Mouse (Mus musculus) C2C12 (cell line): Measurements from ENCODE around the gene Suclg2. TPM values are rescaled to one million over a fixed set of nuclear protein-coding genes. Genes with fewer than 3 reads are reported as not detected.

Experiments used
- H3K27me3 ChIP-seq: one replicate; pipeline ENCODE4 v1.6.1; 2011; ENCODE audit not compliant: control insufficient read depth, insufficient read depth, insufficient read length
- H3K36me3 ChIP-seq: one replicate; pipeline ENCODE4 v1.6.1; 2011; ENCODE audit not compliant: control insufficient read depth, insufficient read depth
- H3K4me3 ChIP-seq: one replicate; pipeline ENCODE4 v1.5.1; 2011; ENCODE audit warnings: mild to moderate bottlenecking, control low read depth; ENCODE audit not compliant: poor library complexity, insufficient read depth, severe bottlenecking
- H3K79me2 ChIP-seq: one replicate; pipeline ENCODE4 v1.6.1; 2011; ENCODE audit not compliant: control insufficient read depth, insufficient read depth
- H3K79me3 ChIP-seq: one replicate; pipeline ENCODE4 v1.6.1; 2011; ENCODE audit warnings: low read depth, control low read depth
- H3ac ChIP-seq: one replicate; pipeline ENCODE3; 2011; ENCODE audit warnings: low read depth; ENCODE audit not compliant: control insufficient read depth, insufficient read length
- CEBPB ChIP-seq: IDR thresholded peaks from one replicate; pipeline ENCODE4 v1.6.1; 2011; ENCODE audit warnings: low read depth, mild to moderate bottlenecking, control low read depth, moderate library complexity
- CTCF ChIP-seq: IDR thresholded peaks from one replicate; pipeline ENCODE4 v1.5.1; 2011; ENCODE audit not compliant: control insufficient read depth, insufficient read depth, insufficient read length
- FOSL1 ChIP-seq: IDR thresholded peaks from one replicate; pipeline ENCODE4 v1.8.0; 2011; ENCODE audit warnings: mild to moderate bottlenecking, low read length; ENCODE audit not compliant: poor library complexity, insufficient read depth, severe bottlenecking
- MAX ChIP-seq: IDR thresholded peaks from one replicate; pipeline ENCODE4 v1.6.1; 2011; ENCODE audit warnings: mild to moderate bottlenecking, control low read depth
- MYOD1 ChIP-seq: IDR thresholded peaks from one replicate; pipeline ENCODE4 v1.6.1; 2011; ENCODE audit warnings: low read depth; ENCODE audit not compliant: control insufficient read depth, insufficient read length
- MYOG ChIP-seq: IDR thresholded peaks from one replicate; pipeline ENCODE4 v1.6.1; 2011; ENCODE audit not compliant: control insufficient read depth, insufficient read length; ENCODE audit errors: extremely low read depth
- USF1 ChIP-seq: IDR thresholded peaks from one replicate; pipeline ENCODE4 v1.6.1; 2011; ENCODE audit warnings: low read depth, mild to moderate bottlenecking, control low read depth, moderate library complexity
- polyA plus RNA-seq: library from polyadenylated mRNA; unstranded; fragments of >200 nt; fragmentation: generic; extraction: Trizol; gene quantifications from one replicate; pipeline ENCODE4 v1.2.1, GENCODE M21; 2012; ENCODE audit warnings: missing spikeins

Suclg2 gene
- polyA plus RNA-seq, 1 experiment, result 23.2 TPM

GRCm38 (mm10) chr6:95729399-95729798 is 10.8 kb upstream of the Suclg2 start:
- Histone ChIP-seq H3K27me3 (no peaks in the 10 kb centered on the region), H3K79me2 (no peaks in the 10 kb centered on the region), H3ac (no peak overlapping the region), H3K79me3 (no peaks in the 10 kb centered on the region), H3K36me3 (no peaks in the 10 kb centered on the region), H3K4me3 (no peak overlapping the region)
- TF ChIP-seq CTCF, result no peak
- no peak for TF ChIP-seq USF1
- no peak for TF ChIP-seq FOSL1
- TF ChIP-seq CEBPB, result no peak

- H3K4me3 ChIP-seq, result no peak overlapping the region
- no peaks in the 10 kb centered on the region for H3K36me3 ChIP-seq
- H3K27me3 ChIP-seq, result no peaks in the 10 kb centered on the region
- H3ac ChIP-seq, result no peak overlapping the region
- no peaks in the 10 kb centered on the region for H3K79me2 ChIP-seq
- TF ChIP-seq CEBPB, result no peak
- TF ChIP-seq USF1, result no peak
- TF ChIP-seq MYOG, result no peak
- TF ChIP-seq CTCF, result no peak
- TF ChIP-seq FOSL1, result no peak
- TF ChIP-seq MAX, result no peak
- no peak for TF ChIP-seq MYOD1
- no peaks in the 10 kb centered on the region for H3K79me3 ChIP-seq
Observed at GRCm38 (mm10) chr6:95725281-95725680, 6.7 kb upstream of the Suclg2 start.

GRCm38 (mm10) chr6:95723361-95723760 is 4.8 kb upstream of the Suclg2 start:
- Histone ChIP-seq H3K27me3 (no peaks in the 10 kb centered on the region), H3K79me2 (no peaks in the 10 kb centered on the region), H3ac (no peak overlapping the region), H3K4me3 (no peak overlapping the region), H3K36me3 (no peaks in the 10 kb centered on the region), H3K79me3 (no peaks in the 10 kb centered on the region)
- TF ChIP-seq CTCF (no peak), MYOG (no peak)

- Histone ChIP-seq H3K36me3 (no peaks in the 10 kb centered on the region), H3K4me3 (no peak overlapping the region), H3K27me3 (no peaks in the 10 kb centered on the region), H3K79me2 (peaks cover 32% of the 10 kb centered on the region), H3K79me3 (peaks cover 12% of the 10 kb centered on the region), H3ac (no peak overlapping the region)
- TF ChIP-seq MYOG, result no peak
Observed at GRCm38 (mm10) chr6:95719791-95720190, 1.2 kb upstream of the Suclg2 start.

- H3K79me3 ChIP-seq, result peaks cover 17% of the 10 kb centered on the region
- peak overlapping the region; percentile 55 for H3K4me3 ChIP-seq
- TF ChIP-seq MAX (no peak), FOSL1 (no peak), CEBPB (no peak), MYOG (no peak), CTCF (no peak), USF1 (no peak)
- no peaks in the 10 kb centered on the region for H3K27me3 ChIP-seq
- H3K36me3 ChIP-seq, result no peaks in the 10 kb centered on the region
- peaks cover 40% of the 10 kb centered on the region for H3K79me2 ChIP-seq
- peak overlapping the region; percentile 36 for H3ac ChIP-seq
Observed at GRCm38 (mm10) chr6:95718969-95719333, 351 bp upstream of the Suclg2 start.

- Histone ChIP-seq H3K79me3 (peaks cover 23% of the 10 kb centered on the region), H3K79me2 (peaks cover 51% of the 10 kb centered on the region), H3K27me3 (no peaks in the 10 kb centered on the region), H3K36me3 (no peaks in the 10 kb centered on the region), H3ac (no peak overlapping the region), H3K4me3 (no peak overlapping the region)
- TF ChIP-seq USF1 (no peak), MYOG (no peak), MAX (no peak), CEBPB (no peak), MYOD1 (no peak), CTCF (no peak), FOSL1 (no peak)
Observed at GRCm38 (mm10) chr6:95717071-95717470, 1.5 kb downstream of the Suclg2 start.
